Mouse (Mus musculus) T-cell, adult 2 months (primary cell): ENCODE data around the gene Slc13a5.

ENCODE experiments used
- DNase-seq: peaks from one replicate; pipeline ENCODE4 v3.0.0; 2022; ENCODE audit warnings: low spot score

Slc13a5 gene

DNA sequence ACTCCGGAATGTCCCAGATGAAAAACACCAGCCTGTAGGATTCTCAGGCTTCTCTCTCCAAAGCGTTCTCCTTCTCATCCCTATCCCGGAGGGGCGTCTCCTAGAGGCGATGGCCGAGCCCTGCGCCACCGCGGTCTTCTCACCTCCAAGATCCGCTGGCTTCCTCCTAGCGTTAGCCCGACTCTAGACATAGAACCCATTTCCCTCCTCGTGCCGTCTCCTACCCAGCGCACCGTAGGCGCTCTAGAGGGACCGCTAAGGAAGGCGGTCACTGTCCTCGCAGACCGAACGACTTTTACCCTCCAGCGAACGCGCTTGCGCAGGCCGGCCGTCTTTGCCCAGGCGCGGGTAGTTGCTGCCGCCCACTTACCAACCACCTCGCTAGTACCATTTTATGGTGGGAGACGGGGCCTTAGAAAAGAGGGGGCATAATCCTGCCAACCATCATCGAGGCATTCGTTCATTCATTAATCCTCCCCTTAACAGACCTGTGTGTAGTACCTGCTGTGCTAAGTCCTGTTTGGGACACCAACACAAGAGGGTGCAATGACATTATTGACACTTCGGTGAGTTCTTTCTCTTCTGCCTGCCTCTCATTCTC lies at the start of gene Slc13a5:
Gene Slc13a5 (minus strand): TSS at position 263 of the 601 bp plus-strand sequence.
- DNase-seq: no peak

DNA sequence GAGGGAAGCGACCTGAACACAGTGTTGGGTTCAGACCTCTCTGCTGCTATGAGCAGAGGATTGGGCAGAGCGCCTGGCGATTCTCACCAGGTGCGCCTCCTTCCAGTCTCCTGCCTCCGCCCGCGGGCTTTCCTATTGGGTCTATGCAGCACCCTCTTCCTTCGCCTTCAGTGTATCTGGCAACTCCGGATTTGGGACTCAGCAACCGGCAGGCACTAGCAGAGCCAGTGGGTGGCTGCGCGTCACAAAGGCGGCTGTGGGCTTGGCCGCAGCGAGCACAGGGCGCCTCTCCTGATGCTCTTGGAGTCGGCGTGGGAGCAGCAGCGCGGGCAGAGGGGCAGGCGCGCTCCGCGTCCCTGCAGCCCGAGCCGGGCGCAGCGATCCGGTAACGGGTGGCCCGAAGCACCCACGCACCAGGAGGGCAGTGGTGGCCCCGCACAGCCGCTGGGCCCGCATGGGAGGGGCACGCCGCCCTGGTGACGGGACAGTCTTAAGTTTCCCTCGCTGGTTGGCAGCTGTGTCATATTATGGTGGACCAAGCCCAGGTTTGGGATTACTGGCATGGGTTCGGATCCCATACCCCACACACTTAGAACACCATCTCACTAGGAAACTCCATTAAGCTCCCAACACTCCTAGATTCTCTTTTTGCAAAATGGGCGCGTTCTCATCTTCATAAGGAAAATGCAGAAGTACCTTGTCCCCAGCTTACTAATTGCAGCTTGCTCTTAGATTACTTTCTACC lies 47.3 kb upstream of the Slc13a5 start, which contains the start of gene Fbxo39:
Gene Fbxo39 (plus strand): TSS at position 294 of the 745 bp plus-strand sequence.
- DNase-seq: no peak

DNA sequence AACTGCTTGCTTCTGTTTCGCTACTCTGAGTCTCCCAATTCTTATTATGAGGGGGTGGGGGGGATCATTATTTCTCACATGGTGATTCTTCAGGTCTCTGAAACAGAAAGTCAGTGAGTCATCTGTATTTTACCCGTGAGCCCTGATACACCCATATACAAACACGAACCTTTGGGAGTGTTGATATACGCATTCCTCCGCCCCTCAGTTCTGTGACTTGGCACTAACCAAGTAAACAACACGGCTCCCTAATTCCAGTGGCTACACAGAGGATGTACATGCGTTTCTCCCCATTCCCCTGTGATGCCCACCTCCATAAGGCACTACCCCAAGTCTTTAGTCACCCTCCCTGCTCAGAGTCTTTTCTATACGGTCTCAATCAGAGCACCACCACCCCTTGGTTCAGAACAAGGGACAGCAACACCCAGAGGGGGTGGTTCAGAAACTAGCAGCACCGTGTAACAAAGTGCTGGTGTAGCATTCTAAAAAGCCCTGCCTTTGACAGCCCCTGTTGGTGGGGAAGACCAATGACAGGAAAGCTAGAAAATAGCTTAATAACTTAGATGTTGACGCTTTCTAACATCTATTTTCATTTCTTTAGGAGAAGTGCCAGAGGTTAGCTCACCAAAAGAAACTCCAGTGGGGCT lies 44.5 kb upstream of the Slc13a5 start:
- no peak for DNase-seq

GRCm38 (mm10) chr11:72310491-72310890 lies 43.5 kb upstream of the Slc13a5 start:
- DNase-seq: no peak

- no peak for DNase-seq
These were observed 42.0 kb upstream of the Slc13a5 start for GRCm38 (mm10) chr11:72308982-72309381.

- DNase-seq: no peak
These were observed 40.4 kb upstream of the Slc13a5 start for GRCm38 (mm10) chr11:72307461-72307860.

DNA sequence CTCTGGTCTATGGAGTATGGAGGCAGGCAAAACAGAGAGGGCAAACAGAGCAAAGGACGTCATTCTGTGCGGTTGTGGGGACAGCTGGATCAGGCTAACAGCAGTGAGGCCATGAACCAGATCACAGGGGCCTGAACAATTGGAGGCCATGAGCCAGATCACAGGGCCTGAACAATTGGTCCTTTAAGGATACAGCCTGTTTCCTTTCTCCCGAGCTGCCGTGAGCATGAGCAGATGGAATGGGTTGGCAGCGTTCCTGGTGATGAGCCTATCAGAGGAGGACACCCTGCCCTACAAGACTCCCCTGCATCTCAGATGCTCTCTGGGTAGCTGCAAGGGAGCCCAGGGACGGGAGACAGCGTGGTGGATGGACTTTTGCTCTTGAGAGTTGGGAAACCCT lies 35.2 kb upstream of the Slc13a5 start:
- DNase-seq: no peak

DNA sequence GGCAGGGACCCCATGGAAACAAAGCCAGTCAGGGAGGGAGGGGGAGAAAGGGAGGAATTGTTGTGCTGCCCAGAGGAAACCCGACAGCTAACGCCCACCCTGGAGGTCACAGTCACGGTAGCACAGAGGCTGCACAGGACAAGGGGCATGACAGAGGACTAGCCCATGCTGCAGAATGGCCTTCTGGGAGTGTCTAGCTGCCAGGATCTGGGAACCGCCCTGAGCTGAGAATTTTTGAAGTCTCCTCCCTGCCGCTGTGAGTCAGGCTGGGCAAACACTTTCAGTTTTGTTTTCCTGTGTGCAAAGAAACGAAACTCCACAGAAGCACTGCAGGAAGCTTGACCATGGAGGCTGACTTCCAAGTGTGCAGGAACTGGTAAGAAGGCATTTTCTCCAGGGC lies 34.3 kb upstream of the Slc13a5 start, which contains the start of gene Xaf1:
Gene Xaf1 (plus strand): TSS at position 296 of the 400 bp plus-strand sequence.
- DNase-seq: peak; percentile 60

DNA sequence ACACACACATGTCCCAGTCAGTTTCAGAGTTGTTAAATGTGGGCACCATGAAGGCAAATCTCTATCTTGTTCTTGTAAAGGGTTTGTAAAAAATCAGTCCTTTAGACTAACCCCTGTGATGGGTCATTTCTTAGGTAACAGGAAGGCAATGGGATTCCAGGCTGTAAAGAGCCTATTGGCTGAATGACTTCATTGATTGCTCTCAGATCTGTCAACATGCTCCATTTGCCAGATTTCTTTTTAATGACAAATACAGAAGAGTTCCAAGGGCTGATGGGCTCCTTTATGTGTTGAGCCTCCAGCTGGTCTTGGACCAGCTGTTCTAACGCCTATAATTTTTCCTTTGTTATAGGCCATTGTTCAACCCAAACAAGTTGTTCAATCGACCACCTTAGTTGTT lies 26.1 kb upstream of the Slc13a5 start:
- DNase-seq: no peak

GRCm38 (mm10) chr11:72287543-72287942 lies 20.5 kb upstream of the Slc13a5 start:
- DNase-seq: no peak

- no peak for DNase-seq
These were observed 20.1 kb upstream of the Slc13a5 start for GRCm38 (mm10) chr11:72287126-72287525.

- DNase-seq: no peak
These were observed 19.6 kb upstream of the Slc13a5 start for GRCm38 (mm10) chr11:72286651-72287050.

DNA sequence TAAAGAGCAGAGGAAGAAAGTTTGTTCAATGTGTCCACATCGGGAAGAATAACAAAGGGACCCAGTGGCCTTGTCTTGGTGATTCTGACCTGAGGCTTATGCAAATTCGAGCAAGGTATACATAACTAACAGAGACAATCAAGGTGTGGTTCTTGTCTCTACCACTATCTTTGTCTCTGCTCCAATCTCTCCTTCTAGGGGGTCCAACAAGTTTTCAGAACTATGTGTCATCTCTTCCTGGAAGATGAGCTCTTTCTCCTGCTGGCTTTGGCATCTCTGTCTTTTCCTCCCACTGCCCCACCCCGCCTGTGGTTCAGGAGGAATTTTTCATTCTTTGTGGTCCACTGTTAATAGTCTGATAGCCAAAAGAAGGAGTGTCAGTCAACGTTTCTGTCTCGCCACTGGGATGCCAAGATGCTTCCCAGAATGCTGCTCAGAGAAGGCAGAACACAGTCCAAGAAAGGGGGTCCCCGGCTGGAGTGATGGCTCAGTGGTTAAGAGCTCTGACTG lies 19.0 kb upstream of the Slc13a5 start:
- no peak for DNase-seq

DNA sequence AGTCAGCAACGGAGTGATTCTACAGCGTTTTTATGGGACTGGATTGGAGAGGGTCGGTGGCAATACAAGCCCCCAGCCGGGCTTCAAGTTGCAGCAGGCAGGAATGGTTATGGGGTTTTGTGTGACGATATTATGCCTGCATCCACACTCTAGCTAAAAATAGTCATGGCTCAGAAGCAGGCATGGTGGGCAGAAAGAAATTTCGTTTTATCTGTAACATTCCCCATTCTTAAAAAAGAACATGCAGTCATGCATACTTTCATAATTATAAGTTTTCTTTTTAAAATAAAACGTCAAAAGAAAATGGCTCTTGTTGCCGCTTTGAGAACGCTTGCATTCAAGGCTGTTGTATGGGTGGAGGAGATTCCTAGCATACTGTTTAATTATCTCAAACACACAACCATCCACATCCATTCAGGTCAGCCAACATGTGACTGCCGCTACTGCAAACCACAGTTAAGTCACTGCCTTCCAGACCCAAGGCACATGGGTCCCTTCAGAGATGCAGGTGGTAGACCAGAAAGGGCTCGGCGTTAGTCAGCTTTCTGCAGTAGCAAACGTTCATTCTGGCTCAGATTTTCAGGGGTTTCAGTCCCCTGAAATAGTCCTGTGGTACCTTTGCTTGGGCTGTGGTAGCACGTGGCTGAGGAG lies 17.6 kb upstream of the Slc13a5 start:
- no peak for DNase-seq

DNA sequence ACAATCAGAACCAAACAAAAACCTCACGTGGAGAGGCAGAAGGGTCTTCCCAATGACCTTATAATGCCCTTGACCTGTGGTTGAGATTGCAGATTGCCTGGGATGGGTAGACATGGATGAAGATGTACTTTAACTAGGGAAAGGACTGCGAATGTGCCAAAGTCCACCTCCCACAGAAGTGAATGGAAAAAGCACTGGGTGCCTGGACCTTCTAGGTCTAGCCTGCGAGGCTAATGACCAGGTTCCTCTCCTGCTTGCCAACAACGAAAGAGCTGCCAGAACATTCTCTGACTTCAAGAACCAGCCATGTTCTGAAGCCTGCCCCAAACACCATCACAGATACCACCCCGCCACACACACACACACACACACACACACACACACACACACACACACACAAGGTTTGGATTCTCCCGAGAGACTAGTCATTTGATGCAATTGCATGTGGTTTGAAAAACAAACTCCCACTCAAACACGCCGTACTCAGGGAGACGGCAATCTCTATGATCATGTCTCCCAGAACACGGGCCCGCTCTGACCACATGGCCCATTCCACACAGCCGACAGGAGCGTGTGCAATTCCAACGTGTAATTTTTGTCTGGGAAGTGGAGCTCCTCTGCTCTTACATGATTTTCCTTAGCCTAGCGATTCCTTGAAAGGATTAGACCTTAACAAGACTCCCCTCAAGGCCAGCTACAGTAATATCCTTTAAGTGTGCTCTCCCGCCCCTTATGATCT lies 16.6 kb upstream of the Slc13a5 start:
- no peak for DNase-seq

DNA sequence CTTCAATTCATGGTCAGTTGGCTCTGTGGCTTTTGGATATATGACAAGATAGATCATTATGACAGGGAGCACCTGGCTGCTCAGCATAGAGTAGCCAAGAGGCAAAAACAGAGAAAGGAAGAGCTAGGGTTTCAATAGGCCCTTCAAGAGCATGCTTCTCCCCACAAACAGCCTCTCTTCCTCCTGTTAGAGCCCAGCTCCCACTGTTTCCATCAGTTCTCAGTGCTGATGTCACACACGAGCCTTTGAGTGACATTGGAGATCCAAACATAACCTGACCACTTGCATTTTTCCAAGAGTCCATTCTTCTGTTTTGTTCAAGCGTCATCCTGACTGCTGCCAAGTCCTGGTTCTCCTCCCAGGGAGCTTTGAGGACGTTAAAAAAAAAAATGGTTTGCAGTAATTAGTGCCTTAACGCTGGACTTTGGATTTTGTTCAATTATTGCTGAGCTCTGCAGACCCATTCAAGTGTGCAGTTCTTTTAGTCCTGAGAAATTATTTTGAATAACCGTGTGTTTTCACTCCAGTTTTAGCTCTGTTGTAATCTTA lies 14.9 kb upstream of the Slc13a5 start:
- no peak for DNase-seq

- no peak for DNase-seq
These were observed 14.3 kb upstream of the Slc13a5 start for GRCm38 (mm10) chr11:72281143-72281851.

GRCm38 (mm10) chr11:72273341-72273740 lies 6.3 kb upstream of the Slc13a5 start:
- DNase-seq: no peak

DNA sequence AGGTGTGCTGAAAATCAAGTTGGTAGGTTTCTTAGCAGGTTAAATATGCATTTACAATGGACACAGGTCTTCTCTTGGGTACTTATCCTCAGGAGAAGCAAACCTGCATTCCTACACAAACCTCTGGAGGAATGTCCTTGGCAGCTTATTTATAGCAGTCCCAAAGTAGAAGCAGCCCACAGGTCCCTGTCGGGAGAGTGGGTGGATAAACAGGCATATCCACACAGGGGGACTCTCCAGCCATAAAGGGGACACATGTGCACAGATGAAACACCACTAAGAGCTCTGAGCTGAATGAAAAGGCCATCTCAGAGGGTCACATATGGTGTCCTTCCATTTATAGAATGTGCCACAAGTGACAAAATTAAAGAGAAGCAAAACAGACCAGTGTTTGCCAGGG lies 4.7 kb upstream of the Slc13a5 start:
- no peak for DNase-seq

DNA sequence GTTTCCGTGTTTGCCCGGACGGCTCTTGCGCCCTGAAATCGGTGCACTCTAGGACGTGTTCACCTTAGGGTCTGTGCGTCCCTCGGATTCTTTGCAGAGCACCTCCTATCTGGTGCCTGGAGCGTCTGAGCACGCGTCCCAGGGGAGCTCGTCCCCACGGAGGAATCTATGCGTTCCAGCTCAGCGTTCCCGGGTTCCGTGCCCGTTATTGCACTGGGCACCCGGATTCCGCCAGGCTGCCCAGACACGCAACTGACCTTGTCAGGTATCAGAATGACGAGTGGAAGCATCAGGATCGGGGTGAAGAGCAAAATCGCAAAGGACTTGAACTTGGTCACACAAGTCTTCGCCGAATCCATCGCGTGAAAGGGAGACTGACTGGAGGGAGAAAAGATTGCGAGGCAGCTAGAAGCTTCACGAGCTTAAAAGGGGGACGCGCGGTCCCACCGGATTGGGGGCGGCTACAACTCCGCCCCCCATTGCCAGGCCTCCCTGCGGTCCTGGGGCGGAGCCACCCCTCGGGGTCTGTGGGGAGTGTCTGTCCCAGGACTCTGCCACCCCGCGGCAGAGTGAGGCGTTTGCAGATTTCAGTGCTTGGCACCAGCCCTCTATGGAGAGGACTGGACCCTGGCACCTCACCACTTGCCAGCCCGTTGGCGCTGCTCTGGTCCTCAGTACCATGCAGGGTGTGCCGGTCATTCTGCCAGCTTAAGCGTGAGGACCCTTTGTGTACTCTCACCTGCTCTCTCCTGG lies 639 bp downstream of the Slc13a5 start:
- DNase-seq: peak; percentile 25
